Mouse (Mus musculus): ENCODE results near the gene Thoc3. TPM values are rescaled to one million over a fixed set of nuclear protein-coding genes. Genes with fewer than 3 reads are reported as not detected.

Gene Thoc3
- total and polyA plus RNA-seq, 2 experiments = 19.2 to 27.7 TPM

GRCm38 (mm10) chr13:54412721-54413120 is 55.9 kb downstream of the Thoc3 start:
- H3K36me3 ChIP-seq (ENCODE audit: control insufficient read depth, insufficient read depth, low read length) = no peaks in the 10 kb centered on the region
- no peak overlapping the region for H3K9ac ChIP-seq (ENCODE audit: low read depth, low read length)
- TF ChIP-seq POLR2A (IDR thresholded peaks at IDR 0.05; ENCODE audit: extremely low read depth, insufficient read depth, low read length) (no peak), CTCF (IDR thresholded peaks at IDR 0.05; ENCODE audit: low read depth, low read length) (no peak)
- H3K79me2 ChIP-seq (ENCODE audit: control insufficient read depth, insufficient read depth, low read length) = no peaks in the 10 kb centered on the region
- DNase-seq (ENCODE audit: extremely low read depth, low read depth, low spot score) = no peak
- H3K27ac ChIP-seq (replicated peaks; ENCODE audit: insufficient read depth, low read depth, low read length) = no peak overlapping the region
- H3K4me1 ChIP-seq (ENCODE audit: control insufficient read depth, insufficient read depth, low read length) = no peaks in the 10 kb centered on the region
- 84% methylated on average over 4 of the region's 4 CpGs for WGBS
- no peaks in the 10 kb centered on the region for H3K27me3 ChIP-seq (ENCODE audit: control insufficient read depth, insufficient read depth, low read length)
- no peak overlapping the region for H3K4me3 ChIP-seq (ENCODE audit: insufficient read depth, low read depth, low read length)

DNA sequence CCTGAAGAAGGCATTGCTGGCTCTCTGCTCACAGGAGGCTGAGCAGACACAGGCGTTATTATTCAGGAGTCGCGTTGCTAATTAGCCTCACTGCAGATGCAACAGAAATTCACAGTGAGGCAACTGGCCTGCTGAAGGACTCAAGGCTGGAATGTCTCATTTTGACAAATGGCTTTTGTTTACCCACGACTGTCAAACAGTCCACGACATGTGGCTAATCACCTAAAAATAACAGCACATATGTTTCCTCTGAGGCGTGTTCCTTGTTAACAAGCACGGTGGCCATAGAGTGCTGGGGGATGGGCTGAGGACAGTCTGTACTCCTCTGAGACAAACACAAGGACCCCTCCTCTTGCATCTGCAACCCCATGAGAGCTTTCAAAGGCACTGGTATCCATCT is 56.4 kb downstream of the Thoc3 start:
- H3K27me3 ChIP-seq (ENCODE audit: control insufficient read depth, insufficient read depth, low read length) = no peaks in the 10 kb centered on the region
- TF ChIP-seq CTCF (IDR thresholded peaks at IDR 0.05; ENCODE audit: low read depth, low read length) (no peak), POLR2A (IDR thresholded peaks at IDR 0.05; ENCODE audit: extremely low read depth, insufficient read depth, low read length) (no peak)
- H3K4me1 ChIP-seq (ENCODE audit: control insufficient read depth, insufficient read depth, low read length) = no peaks in the 10 kb centered on the region
- no peaks in the 10 kb centered on the region for H3K79me2 ChIP-seq (ENCODE audit: control insufficient read depth, insufficient read depth, low read length)
- H3K27ac ChIP-seq (replicated peaks; ENCODE audit: insufficient read depth, low read depth, low read length) = no peak overlapping the region
- WGBS = 45% methylated on average over 7 of the region's 7 CpGs
- no peak for DNase-seq (ENCODE audit: extremely low read depth, low read depth, low spot score)
- H3K36me3 ChIP-seq (ENCODE audit: control insufficient read depth, insufficient read depth, low read length) = no peaks in the 10 kb centered on the region
- H3K4me3 ChIP-seq (ENCODE audit: insufficient read depth, low read depth, low read length) = no peak overlapping the region
- no peak overlapping the region for H3K9ac ChIP-seq (ENCODE audit: low read depth, low read length)

DNA sequence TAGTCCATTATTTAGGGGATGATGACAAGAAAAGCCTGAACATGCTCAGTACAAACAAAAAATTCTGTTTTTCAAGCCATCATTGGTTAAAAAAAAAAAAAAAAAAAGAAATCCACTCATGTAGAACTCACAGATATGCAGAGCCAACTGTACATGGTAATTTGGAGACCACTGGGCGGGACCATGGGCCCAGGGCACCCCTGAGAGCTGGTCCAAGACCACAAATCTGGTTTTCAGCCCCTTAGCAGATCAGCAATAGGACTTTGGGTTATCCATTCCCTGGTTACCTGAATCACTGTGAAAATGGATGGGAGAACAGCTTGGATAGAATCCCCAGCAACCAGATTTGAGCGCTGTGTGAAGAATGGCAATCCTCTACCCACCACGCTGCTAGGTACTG is 57.0 kb downstream of the Thoc3 start:
- Histone ChIP-seq H3K4me3 (ENCODE audit: insufficient read depth, low read depth, low read length) (no peak overlapping the region), H3K27ac (replicated peaks; ENCODE audit: insufficient read depth, low read depth, low read length) (no peak overlapping the region), H3K9ac (ENCODE audit: low read depth, low read length) (no peak overlapping the region), H3K4me1 (ENCODE audit: control insufficient read depth, insufficient read depth, low read length) (no peaks in the 10 kb centered on the region), H3K79me2 (ENCODE audit: control insufficient read depth, insufficient read depth, low read length) (no peaks in the 10 kb centered on the region), H3K27me3 (ENCODE audit: control insufficient read depth, insufficient read depth, low read length) (no peaks in the 10 kb centered on the region), H3K36me3 (ENCODE audit: control insufficient read depth, insufficient read depth, low read length) (no peaks in the 10 kb centered on the region)
- no peak for DNase-seq (ENCODE audit: extremely low read depth, low read depth, low spot score)
- no peak for TF ChIP-seq CTCF (IDR thresholded peaks at IDR 0.05; ENCODE audit: low read depth, low read length)
- no peak for TF ChIP-seq POLR2A (IDR thresholded peaks at IDR 0.05; ENCODE audit: extremely low read depth, insufficient read depth, low read length)
- whole genome bisulfite sequencing = 95% methylated on average over 3 of the region's 3 CpGs

Other genes with a start within 250 kb of the Thoc3 start
- gene Cplx2, start 97.5 kb downstream of the Thoc3 start, total RNA-seq (2014; rRNA removed) = 0.37 and 0.54 TPM in 2 replicates
- 0.57 and 0.81 TPM in 2 replicates for gene Cplx2, start 97.5 kb downstream of the Thoc3 start, polyA plus RNA-seq (2012; rRNA removed)
- gene Simc1, start 34.9 kb upstream of the Thoc3 start, total RNA-seq (2014; rRNA removed) = 2.9 and 5.6 TPM in 2 replicates
- 3.9 and 6.7 TPM in 2 replicates for gene Simc1, start 34.9 kb upstream of the Thoc3 start, polyA plus RNA-seq (2012; rRNA removed)
- 24.1 and 24.2 TPM in 2 replicates for gene 4833439L19Rik, start 96.6 kb upstream of the Thoc3 start, total RNA-seq (2014; rRNA removed)
- 52.5 and 54.3 TPM in 2 replicates for gene 4833439L19Rik, start 96.6 kb upstream of the Thoc3 start, polyA plus RNA-seq (2012; rRNA removed)
- 4.2 and 5.6 TPM in 2 replicates for gene Arl10, start 106.2 kb upstream of the Thoc3 start, total RNA-seq (2014; rRNA removed)
- gene Arl10, start 106.2 kb upstream of the Thoc3 start, polyA plus RNA-seq (2012; rRNA removed) = 3.2 and 5.2 TPM in 2 replicates
- gene Nop16, start 121.2 kb upstream of the Thoc3 start, total RNA-seq (2014; rRNA removed) = 15.0 and 15.8 TPM in 2 replicates
- 9.4 and 11.1 TPM in 2 replicates for gene Nop16, start 121.2 kb upstream of the Thoc3 start, polyA plus RNA-seq (2012; rRNA removed)
- gene Higd2a, start 121.4 kb upstream of the Thoc3 start, total RNA-seq (2014; rRNA removed) = 51.1 and 56.3 TPM in 2 replicates
- gene Higd2a, start 121.4 kb upstream of the Thoc3 start, polyA plus RNA-seq (2012; rRNA removed) = 98.7 and 133 TPM in 2 replicates
- 19.0 and 24.8 TPM in 2 replicates for gene Cltb, start 142.5 kb upstream of the Thoc3 start, total RNA-seq (2014; rRNA removed)
- gene Cltb, start 142.5 kb upstream of the Thoc3 start, polyA plus RNA-seq (2012; rRNA removed) = 45.6 and 51.5 TPM in 2 replicates
- 25.1 and 29.9 TPM in 2 replicates for gene Faf2, start 152.9 kb upstream of the Thoc3 start, total RNA-seq (2014; rRNA removed)
- gene Faf2, start 152.9 kb upstream of the Thoc3 start, polyA plus RNA-seq (2012; rRNA removed) = 22.5 and 28.1 TPM in 2 replicates
- 5.8 and 11.4 TPM in 2 replicates for gene Rnf44, start 225.1 kb upstream of the Thoc3 start, total RNA-seq (2014; rRNA removed)
- 86.1 and 87.9 TPM in 2 replicates for gene Rnf44, start 225.1 kb upstream of the Thoc3 start, polyA plus RNA-seq (2012; rRNA removed)
- gene Cdhr2, start 232.6 kb upstream of the Thoc3 start, total RNA-seq (2014; rRNA removed) = under 0.01 and 0.20 TPM in 2 replicates
- gene Cdhr2, start 232.6 kb upstream of the Thoc3 start, polyA plus RNA-seq (2012; rRNA removed) = 0.15 and 0.18 TPM in 2 replicates